Mouse (Mus musculus): Measurements from ENCODE around the gene Srpr. TPM values are rescaled to one million over a fixed set of nuclear protein-coding genes. Genes with fewer than 3 reads are reported as not detected.

The Srpr gene
- polyA plus RNA-seq, 1 experiment, result 11.2 TPM

- no peaks in the 10 kb centered on the region for H3K27me3 ChIP-seq (replicated peaks)
- H3K9me3 ChIP-seq, result no peaks in the 10 kb centered on the region
- no peak overlapping the region for H3K4me3 ChIP-seq (replicated peaks)
- TF ChIP-seq FLI1 (IDR thresholded peaks at IDR 0.05; ENCODE audit: low read length) (no peak), GATA1 (IDR thresholded peaks at IDR 0.05; ENCODE audit: borderline replicate concordance, low read length) (no peak)
- peaks cover 34% of the 10 kb centered on the region for H3K4me1 ChIP-seq
- H3K36me3 ChIP-seq (replicated peaks; ENCODE audit: low read length), result peaks cover 85% of the 10 kb centered on the region
Measured at GRCm38 (mm10) chr9:35166144-35166797, 33.7 kb upstream of the Srpr start.

DNA sequence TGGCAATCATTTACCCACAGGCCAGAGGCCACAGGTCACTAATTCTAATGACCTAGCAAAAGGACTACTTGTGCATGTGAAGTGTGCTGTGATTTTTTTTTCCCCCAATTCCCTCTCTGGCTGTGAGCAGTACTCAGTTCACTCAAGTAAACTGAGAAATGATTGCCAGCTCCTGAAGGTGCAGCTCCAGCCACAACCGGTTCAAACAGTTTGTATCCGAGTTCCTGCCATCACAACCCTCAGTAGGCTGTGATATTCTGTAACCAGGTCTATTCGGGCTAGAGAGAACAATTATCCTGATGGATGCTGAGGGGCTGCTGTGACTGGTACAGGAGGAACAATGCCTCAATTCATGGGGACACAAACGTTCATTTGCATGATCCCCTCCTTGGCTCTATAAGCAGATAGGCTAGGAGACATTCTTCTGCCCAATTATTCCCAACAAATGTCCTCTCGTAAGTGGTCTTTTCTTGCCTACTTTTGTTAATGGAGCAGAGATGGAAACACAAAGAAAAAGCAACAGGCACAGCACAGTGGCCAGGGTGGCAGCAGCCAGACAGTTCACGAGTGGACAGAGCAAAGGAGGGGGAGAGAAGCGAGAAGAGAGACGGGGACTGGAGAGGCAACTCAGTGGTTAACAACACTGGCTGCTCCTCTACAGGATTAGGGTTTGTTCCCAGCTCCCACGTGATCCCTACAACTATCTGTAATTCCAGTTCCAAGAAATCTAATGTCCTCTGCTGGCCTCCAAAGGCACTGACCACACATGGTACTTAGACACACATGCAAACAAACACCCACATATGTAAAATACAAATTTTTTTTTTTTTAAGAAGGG lies 33.0 kb upstream of the Srpr start:
- Histone ChIP-seq H3K4me3 (replicated peaks) (no peak overlapping the region), H3K9me3 (no peaks in the 10 kb centered on the region), H3K36me3 (replicated peaks; ENCODE audit: low read length) (peaks cover 78% of the 10 kb centered on the region), H3K27me3 (replicated peaks) (no peaks in the 10 kb centered on the region), H3K4me1 (peaks cover 29% of the 10 kb centered on the region)
- TF ChIP-seq GATA1 (IDR thresholded peaks at IDR 0.05; ENCODE audit: borderline replicate concordance, low read length) (no peak), FLI1 (IDR thresholded peaks at IDR 0.05; ENCODE audit: low read length) (no peak)

DNA sequence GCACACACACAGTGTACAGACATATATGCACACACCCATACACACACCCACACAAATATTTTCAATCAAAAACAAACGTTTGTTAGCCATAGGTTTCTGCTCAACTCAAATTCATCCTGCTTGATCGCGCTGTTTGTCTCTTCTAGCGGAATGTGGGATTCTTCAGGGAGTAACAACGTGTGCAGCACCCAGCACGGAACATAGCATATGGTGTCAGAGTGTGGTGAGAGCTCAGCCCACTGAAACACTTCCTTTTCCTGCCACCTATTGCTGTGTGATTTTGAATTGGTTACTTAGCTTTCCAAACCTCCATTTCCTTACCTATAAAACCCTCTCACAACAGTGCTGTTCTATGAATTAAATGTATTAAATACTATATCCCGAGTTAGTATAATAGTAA lies 29.9 kb upstream of the Srpr start:
- H3K9me3 ChIP-seq, result no peaks in the 10 kb centered on the region
- no peaks in the 10 kb centered on the region for H3K27me3 ChIP-seq (replicated peaks)
- H3K4me1 ChIP-seq, result peaks cover 26% of the 10 kb centered on the region
- H3K4me3 ChIP-seq (replicated peaks), result no peak overlapping the region
- TF ChIP-seq GATA1 (IDR thresholded peaks at IDR 0.05; ENCODE audit: borderline replicate concordance, low read length) (no peak), FLI1 (IDR thresholded peaks at IDR 0.05; ENCODE audit: low read length) (no peak)
- peaks cover 61% of the 10 kb centered on the region for H3K36me3 ChIP-seq (replicated peaks; ENCODE audit: low read length)

- no peaks in the 10 kb centered on the region for H3K27me3 ChIP-seq (replicated peaks)
- no peak for TF ChIP-seq FLI1 (IDR thresholded peaks at IDR 0.05; ENCODE audit: low read length)
- TF ChIP-seq GATA1 (IDR thresholded peaks at IDR 0.05; ENCODE audit: borderline replicate concordance, low read length), result no peak
- H3K9me3 ChIP-seq, result no peaks in the 10 kb centered on the region
- H3K4me3 ChIP-seq (replicated peaks), result no peak overlapping the region
- peaks cover 33% of the 10 kb centered on the region for H3K4me1 ChIP-seq
- H3K36me3 ChIP-seq (replicated peaks; ENCODE audit: low read length), result peaks cover 33% of the 10 kb centered on the region
Measured at GRCm38 (mm10) chr9:35173331-35173730, 26.6 kb upstream of the Srpr start.

DNA sequence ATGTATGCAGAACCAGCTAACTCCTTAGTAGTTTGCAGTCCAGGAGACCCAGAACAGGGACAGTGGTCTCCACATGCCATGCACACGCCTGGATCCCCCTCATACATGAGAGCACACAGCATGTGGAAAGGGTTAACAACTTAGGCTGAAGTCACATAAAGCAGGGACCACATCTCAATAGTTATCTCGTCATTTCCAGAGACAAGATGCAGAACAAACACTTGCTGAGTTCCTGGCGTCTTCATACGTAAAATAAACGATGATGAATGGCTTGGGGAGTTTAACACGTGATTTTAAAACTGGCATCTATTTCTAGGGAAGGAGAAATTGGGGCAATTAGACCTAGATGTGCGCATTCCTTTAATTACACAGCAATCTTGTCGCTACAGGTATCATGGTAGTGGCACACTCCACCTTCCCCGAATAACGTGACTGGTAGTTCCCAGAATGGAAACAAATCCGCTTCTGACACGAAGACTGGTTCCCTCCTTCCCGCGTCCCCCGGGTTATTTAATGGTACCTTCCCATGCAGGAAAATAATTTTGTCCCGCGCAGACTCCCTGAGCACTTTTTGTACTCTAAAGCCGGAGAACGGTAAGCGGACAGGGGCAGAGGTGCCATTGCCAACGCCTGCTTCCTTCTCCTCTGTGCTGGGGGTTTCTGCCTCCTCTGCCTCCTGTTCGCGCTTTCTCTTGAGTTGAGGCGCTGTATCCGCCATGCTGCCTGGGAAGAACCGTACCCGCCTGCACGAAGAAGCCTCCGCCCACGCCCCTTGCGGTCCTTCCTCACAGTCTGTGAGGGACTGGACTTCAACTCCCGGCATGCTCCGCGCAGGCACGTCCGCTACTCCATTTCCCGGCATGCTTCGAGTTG lies 24.5 kb upstream of the Srpr start, which contains the start of gene Dcps:
Gene Dcps (minus strand): TSS at position 811 of the 873 bp plus-strand sequence.
- Histone ChIP-seq H3K9me3 (no peaks in the 10 kb centered on the region), H3K4me1 (peaks cover 35% of the 10 kb centered on the region), H3K27me3 (replicated peaks) (no peaks in the 10 kb centered on the region), H3K4me3 (replicated peaks) (peak within 1 kb of the TSS; percentile 94), H3K36me3 (replicated peaks; ENCODE audit: low read length) (peaks cover 13% of the 10 kb centered on the region)
- TF ChIP-seq GATA1 (IDR thresholded peaks at IDR 0.05; ENCODE audit: borderline replicate concordance, low read length) (no peak), FLI1 (IDR thresholded peaks at IDR 0.05; ENCODE audit: low read length) (no peak)

DNA sequence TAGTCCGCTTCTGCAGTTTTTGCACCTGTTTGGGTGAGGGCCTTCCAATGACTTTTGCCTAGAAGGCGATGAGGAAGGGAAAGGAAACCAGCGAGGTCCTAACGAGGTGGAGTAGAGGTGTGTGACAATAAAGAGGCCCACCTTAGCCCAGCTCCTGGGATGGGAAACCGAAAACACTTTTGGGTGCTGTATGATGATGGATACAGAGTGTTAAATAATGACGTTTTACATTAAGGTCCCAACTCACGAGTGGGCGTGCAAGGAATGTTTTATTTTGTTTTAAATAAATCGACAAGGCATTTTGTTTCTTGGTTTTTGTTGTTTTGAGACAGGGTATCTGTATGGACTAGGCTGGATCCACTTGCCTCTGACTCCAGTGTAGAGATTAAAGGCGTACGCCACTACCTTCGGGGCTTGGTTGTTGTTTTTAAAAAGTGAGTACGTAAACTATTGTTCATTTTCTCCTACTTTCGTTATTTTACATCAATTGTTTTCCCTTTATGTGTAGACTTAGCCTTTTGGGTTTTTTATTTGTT lies 23.8 kb upstream of the Srpr start:
- TF ChIP-seq GATA1 (IDR thresholded peaks at IDR 0.05; ENCODE audit: borderline replicate concordance, low read length) (no peak), FLI1 (IDR thresholded peaks at IDR 0.05; ENCODE audit: low read length) (no peak)
- Histone ChIP-seq H3K4me3 (replicated peaks) (peak overlapping the region; percentile 94), H3K36me3 (replicated peaks; ENCODE audit: low read length) (peaks cover 6% of the 10 kb centered on the region), H3K27me3 (replicated peaks) (no peaks in the 10 kb centered on the region), H3K9me3 (no peaks in the 10 kb centered on the region), H3K4me1 (peaks cover 35% of the 10 kb centered on the region)

GRCm38 (mm10) chr9:35182832-35183231 lies 17.1 kb upstream of the Srpr start:
- Histone ChIP-seq H3K27me3 (replicated peaks) (no peaks in the 10 kb centered on the region), H3K4me1 (peaks cover 29% of the 10 kb centered on the region), H3K36me3 (replicated peaks; ENCODE audit: low read length) (peaks cover 14% of the 10 kb centered on the region), H3K4me3 (replicated peaks) (no peak overlapping the region), H3K9me3 (no peaks in the 10 kb centered on the region)
- TF ChIP-seq GATA1 (IDR thresholded peaks at IDR 0.05; ENCODE audit: borderline replicate concordance, low read length) (no peak), FLI1 (IDR thresholded peaks at IDR 0.05; ENCODE audit: low read length) (no peak)

GRCm38 (mm10) chr9:35183359-35183758 lies 16.6 kb upstream of the Srpr start:
- TF ChIP-seq GATA1 (IDR thresholded peaks at IDR 0.05; ENCODE audit: borderline replicate concordance, low read length), result no peak
- TF ChIP-seq FLI1 (IDR thresholded peaks at IDR 0.05; ENCODE audit: low read length), result no peak
- peaks cover 19% of the 10 kb centered on the region for H3K36me3 ChIP-seq (replicated peaks; ENCODE audit: low read length)
- peak overlapping the region; percentile 47 for H3K4me3 ChIP-seq (replicated peaks)
- no peaks in the 10 kb centered on the region for H3K9me3 ChIP-seq
- H3K4me1 ChIP-seq, result peaks cover 24% of the 10 kb centered on the region
- H3K27me3 ChIP-seq (replicated peaks), result no peaks in the 10 kb centered on the region

- no peaks in the 10 kb centered on the region for H3K27me3 ChIP-seq (replicated peaks)
- H3K4me1 ChIP-seq, result peaks cover 23% of the 10 kb centered on the region
- peaks cover 49% of the 10 kb centered on the region for H3K36me3 ChIP-seq (replicated peaks; ENCODE audit: low read length)
- TF ChIP-seq GATA1 (IDR thresholded peaks at IDR 0.05; ENCODE audit: borderline replicate concordance, low read length) (no peak), FLI1 (IDR thresholded peaks at IDR 0.05; ENCODE audit: low read length) (no peak)
- no peak overlapping the region for H3K4me3 ChIP-seq (replicated peaks)
- no peaks in the 10 kb centered on the region for H3K9me3 ChIP-seq
Measured at GRCm38 (mm10) chr9:35186430-35186829, 13.5 kb upstream of the Srpr start.

All from megakaryocyte, embryonic 14.5 days (primary cell).